Mouse (Mus musculus): Measurements from ENCODE around the gene Flad1.

Flad1 gene

DNA sequence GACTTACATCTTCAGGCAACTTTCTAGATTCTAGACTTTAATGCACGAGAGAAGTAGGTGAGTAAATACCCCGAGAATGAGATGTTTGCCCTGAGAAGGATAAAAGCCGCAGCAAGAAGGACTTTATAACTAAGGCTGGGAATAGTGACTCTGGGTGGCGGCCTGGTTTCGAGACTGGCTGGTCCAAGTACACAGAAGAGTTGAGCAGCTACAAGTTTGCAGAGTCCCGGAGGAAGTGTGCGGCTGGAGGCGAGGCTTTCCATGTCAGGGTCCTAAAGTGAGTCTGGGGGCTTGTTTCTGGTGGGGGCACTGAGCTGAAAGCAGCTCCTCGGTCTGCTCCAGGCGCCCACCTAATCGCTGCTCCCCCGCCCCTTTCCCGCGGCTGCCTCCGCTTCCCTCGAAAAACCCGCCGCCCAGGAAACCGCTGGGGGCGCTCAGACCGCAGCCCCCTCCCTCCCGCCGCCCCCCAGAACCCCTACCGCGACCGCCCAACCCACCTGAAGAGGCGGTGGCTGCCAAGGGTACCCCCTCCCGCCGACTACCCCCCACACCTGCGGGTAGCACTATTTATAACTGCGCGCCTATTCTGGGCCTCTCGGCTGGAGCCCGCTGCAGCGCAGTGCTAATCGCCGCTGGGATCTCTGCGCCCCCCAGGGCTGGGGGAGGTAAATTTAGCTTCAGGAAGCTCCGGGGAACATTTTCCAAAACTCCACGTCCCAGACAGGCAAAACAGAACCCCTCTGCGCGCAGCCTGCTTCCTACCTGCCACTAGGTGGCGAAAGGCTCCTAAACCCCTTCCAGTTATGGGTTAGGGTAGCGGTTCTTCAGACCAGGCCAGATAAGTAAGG lies 15.6 kb downstream of the Flad1 start:
- peak; percentile 79 for DNase-seq (ENCODE audit: low read depth, low spot score)

DNA sequence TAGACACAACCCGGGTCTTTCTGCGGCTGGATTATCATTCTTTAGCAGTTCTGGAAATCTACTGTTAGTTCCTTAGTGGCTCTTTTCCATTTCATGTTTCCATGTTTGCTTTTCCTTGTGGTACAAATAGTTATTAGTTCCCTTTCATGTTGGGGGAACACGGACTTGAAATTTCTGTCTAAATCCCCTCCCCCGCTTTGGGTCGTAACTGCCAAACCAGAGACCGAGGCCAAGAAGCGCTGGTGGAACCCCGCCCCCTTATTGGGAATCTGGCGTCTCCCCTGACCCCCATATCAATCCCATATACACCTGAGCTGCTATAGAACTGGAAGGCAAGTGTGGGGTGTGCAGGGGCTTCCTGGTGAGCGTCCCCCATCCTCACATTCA lies 16.3 kb downstream of the Flad1 start:
- peak; percentile 27 for DNase-seq (ENCODE audit: low read depth, low spot score)

DNA sequence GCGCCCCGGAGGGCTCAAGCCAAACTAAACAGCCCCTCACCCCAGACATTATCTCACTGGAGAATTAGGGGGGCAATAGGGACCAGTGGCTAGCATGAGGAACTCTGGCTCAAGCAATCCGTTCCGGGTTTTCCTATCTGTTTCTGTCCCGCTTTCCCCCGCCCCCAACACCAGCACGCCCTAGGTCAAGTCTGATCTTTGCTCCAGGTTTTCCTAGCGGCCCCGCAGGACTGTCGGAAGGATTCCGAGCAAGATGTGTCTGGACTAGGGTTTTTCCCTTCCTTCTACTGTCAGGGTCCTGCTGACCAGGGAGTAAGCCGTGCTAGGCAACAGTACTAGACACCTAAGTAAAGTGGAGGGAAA lies 16.8 kb downstream of the Flad1 start:
- peak; percentile 48 for DNase-seq (ENCODE audit: low read depth, low spot score)

DNA sequence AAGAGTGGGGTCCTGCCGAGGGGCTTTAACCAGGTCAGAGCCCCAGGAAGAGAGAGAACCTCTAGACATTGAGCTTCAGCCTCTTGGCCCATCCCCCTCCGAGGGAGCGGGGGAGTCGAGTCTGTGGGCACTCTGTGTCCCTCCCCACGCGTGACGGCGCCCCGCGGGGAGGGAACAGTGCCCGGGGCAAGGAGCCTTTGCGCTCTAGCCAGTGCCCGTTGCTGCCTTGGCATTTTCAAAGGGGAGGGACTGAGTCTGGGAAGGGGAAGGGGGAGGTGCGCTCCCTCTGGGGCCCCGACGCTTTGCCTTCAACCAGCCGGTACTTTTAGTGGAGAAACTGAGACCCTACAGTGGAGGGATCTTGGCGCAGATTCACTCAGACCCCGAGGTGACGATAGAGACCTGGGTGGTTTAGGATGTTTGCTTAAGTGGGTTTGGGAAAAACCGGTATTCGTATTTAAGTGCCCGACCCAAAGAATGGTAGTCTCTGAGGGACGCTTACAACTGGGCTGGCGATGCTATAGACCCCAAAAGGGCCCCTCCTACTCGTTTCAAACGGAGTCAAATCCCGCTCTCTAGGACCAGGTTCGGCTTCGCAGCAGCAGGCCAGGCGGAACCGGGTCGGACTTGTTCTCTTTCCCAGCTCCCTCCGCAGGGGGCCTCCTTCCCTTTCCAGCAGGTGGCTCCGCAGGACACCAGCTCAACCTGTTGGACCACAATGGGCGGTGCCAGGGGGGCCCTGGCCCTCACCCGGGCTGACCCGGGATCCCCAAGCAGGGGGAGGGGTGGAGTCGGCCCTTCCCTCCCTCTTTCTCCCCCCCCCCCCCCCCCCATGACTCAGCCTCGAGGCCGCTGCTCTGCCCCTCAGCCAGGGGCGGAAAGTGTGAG lies 17.4 kb downstream of the Flad1 start, which contains the start of gene Zbtb7b:
Gene Zbtb7b, minus strand, starts transcription at position 771 of the 888 bp plus-strand sequence.
- peak; percentile 75 for DNase-seq (ENCODE audit: low read depth, low spot score)

DNA sequence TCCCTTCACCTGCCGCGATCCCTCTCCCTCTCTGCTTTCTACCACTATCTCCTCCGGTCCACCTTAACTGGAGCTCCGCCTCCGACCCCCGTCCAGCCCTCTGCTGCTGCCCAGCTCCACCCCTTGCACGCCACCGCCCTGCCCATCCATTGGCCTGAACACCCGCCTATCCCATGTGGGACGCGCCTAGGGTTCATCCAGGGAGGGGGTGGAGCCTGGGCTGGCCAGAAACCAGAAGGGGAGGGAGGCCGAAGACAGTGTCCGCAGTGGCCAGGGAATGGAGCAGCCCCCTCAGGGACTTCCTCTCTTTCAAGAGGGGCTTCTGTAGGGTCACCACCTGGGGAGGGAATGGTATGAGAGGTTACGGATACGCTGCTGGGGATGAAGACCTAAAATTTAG lies 18.1 kb downstream of the Flad1 start:
- DNase-seq (ENCODE audit: low read depth, low spot score) = peak; percentile 95

DNA sequence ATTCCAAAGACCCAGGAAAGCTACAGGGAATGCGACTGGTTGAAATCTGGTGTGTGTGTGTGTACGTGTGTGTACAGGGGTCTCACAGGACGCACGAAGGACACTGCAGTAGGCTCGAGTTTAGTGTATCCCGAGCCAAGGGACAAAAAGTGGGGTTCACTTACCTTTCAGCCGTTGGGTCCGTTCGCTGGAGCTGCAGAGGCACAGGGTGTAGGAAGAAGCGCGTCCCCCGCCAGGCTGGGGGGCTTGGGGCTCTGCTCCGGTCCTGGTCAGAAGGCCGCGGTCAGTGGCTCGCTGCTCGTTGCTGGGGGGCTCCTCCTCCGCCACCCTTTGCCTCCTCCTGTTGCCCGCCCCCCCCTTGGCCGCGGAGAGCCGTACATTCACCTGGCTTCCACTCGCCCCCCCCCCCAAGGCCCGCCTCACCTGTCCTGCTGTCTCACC lies 18.8 kb downstream of the Flad1 start:
- DNase-seq (ENCODE audit: low read depth, low spot score) = peak; percentile 55

DNA sequence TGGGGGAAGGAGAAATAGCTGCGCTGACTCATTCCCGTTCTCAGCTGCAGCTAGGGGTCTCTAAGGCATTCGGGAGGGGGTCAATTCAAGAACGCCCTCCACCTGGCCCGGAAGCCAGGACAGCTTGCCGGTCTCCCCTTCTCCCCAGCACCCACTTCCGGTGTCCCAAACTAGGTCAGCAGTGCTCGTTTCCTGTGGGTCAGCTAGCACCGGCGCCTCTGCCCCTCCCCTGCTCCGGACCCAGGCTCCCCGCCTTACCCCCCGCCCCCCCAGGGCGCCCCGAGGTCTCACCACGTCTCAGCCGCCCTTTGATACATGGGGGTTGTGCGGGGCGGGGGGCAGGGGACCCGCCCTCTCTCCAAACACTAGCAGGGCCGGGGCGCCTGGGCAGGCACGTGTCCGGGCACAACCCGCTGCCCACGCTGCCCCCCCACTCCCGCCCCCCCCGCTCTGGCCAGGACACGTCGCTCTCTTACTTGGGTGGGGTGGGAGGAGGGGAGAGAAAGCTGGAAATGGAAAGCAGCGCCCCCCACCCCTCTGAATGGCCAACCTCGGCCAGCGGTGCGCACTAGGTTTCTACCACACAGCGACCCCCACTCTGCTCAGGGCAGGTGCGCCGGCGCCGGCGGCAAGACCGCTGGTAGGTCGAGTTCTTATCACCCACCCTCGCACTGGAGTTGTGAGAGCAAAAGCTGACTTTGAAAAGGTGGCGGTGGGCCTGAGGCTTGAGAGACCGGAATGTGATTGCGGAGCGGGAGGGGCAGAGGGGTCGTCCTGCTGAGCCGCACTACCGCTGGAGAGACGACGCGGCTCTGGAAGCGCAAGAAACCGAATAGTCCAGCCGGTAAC lies 19.8 kb downstream of the Flad1 start:
- peak; percentile 48 for DNase-seq (ENCODE audit: low read depth, low spot score)

DNA sequence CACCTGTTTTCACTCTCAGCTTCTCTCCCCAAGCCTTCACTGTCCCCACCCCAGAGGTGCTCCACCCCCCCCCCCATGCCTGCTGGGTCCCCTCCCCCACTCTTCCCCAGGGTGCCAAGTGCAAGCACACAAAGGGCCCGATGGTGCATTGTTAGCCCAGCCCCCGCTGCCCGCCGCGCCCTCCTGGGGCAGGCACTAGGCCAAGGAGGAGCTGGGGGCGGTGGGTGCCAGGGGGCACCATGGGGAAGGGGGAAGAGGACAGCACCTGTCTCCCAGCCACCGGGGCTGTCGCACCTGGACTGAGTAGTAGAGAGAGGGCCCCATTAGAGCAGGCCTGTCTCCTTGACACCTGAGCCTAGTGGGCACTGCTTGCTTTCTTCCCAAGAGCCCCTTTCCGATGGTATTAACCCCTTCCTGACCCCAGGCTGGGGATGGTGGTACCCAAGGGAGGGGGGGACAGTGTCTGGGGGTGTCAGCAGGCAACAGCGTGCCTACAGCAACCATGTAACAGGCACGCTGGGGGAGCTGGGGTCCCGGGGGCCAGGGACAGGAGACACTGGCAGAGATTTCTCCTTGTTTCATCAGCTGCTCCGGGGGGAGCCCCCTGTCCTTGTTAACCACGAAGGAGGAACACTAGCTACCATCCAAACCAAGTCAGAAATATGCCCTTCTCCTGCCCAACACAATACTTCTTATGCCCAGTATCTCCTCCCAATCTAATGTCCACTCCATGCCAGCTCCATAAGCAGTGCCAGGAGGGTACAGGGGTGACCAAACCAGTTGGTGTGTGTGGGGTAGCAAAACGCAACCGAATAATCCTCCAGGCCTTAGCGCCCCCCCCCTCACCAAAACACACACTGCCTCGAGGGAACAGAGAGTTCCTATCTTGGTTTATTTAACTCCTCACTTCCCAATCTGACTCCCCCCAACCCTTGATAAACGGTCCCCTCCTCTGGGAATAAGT lies 20.7 kb downstream of the Flad1 start:
- peak; percentile 64 for DNase-seq (ENCODE audit: low read depth, low spot score)

DNA sequence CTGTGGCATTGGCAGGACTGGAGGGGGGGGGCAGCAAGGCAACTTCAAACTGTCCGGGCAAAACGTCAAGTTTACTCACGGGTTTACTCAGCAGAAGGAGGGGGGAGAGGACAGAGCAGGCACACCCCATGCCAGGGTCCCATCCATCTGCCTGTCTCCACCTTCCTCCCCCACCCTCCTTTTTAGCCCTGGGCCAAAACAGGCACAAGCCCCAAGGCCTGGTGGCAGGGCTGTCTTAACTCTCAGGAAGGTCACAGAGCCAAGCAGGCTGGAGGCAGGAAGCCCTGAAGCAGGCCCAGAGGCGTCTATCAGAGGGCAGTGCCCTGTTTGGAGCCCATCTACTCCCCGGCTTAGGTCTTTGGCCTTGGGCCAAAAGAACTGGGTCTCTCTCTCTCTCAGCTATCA lies 21.6 kb downstream of the Flad1 start:
- DNase-seq (ENCODE audit: low read depth, low spot score) = peak; percentile 55

DNA sequence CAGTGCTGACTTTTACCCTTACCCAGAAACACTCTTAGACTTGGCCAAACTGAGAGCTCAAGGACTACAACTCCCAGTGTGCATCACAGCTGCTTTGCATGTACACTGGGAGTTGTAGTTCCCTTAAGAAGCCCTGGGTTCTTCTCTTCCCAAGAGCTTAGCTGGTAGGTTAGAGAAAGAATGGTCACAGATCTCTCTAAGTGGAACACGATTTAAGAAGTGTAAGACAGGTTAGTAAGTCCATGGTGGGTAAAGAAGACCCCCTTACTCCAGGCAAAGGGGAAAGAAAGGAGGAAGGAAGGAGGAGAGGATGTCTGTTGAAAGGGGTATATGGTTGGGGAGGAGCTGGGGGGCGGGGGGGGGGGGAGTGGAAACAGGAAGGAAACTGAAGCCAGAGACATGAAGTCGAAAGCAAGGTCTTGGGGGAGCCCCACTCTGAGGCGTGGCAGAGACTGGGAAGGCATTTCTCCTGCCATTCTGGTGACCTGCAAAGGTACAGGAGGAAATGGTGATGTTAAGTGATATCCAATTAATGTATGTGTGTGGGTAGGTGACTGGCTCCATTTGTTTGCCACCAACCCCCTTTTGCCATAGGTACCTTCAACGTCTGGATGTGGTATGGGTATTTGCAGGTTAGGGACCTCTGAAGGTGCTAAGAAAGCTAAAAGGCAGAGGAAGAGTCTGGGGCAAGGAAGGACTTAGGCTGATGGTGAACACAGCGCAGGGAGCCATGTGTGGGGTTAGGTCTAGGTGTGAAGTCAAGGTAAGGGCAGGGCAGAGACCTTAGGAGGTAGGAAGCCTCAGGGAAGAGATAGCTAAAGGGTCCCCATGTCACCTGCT lies 22.5 kb downstream of the Flad1 start:
- DNase-seq (ENCODE audit: low read depth, low spot score) = peak; percentile 83

DNA sequence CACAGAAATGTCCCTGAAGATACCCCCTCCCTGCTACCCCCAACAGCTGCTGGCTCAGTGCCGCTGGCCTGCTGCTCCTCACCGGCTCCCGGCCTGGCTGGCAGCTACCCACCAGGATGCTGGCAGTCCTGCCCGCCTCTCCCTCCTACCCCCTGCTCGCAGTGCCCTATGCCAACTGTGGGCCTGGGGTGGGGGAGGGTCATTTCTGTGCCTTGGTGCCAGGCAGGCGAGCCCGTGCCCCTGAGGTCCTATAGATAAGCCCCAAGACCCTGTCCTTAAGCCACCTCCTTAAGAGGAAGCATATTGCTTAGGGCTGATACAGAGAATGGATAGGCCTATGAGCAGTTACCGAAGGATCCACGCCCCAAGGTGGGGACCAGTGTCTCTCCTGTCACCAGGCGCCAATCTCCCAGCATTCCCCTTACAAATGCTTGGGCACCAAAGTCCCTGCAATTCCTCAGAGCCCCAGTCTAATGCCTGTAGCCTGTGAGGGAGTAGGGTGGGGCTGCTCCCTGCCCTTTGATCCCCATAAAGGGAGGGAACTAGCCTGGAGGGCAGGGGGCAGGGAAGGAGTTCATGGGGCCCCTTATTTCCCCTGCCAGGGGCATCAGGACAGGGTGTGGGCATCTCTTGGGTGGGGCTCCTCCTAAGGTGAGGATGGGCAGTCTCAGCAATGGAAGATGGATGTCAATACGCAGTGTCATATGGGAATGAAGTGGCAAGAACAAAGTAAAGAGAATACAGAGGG lies 23.4 kb downstream of the Flad1 start:
- peak; percentile 38 for DNase-seq (ENCODE audit: low read depth, low spot score)

DNA sequence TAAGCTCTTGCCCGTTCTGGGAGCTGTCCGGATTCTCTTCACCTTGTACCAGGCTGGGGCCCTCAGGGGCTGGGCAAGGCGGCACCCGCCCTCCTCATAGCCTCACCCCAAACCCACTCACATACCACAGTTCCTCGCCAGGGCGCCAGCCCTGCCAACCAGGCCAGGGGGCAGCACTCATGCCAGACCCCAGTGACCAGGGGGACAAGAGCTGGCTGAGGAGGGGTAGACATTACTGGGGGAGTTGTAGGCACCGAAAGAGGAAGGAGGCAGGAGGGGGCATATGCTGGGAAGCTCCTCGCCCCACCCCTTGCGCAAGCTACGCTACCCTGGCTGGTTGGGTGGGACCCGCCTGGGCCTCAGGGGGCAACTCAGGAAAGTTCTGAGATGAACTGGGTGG lies 24.0 kb downstream of the Flad1 start:
- DNase-seq (ENCODE audit: low read depth, low spot score) = peak; percentile 38

DNA sequence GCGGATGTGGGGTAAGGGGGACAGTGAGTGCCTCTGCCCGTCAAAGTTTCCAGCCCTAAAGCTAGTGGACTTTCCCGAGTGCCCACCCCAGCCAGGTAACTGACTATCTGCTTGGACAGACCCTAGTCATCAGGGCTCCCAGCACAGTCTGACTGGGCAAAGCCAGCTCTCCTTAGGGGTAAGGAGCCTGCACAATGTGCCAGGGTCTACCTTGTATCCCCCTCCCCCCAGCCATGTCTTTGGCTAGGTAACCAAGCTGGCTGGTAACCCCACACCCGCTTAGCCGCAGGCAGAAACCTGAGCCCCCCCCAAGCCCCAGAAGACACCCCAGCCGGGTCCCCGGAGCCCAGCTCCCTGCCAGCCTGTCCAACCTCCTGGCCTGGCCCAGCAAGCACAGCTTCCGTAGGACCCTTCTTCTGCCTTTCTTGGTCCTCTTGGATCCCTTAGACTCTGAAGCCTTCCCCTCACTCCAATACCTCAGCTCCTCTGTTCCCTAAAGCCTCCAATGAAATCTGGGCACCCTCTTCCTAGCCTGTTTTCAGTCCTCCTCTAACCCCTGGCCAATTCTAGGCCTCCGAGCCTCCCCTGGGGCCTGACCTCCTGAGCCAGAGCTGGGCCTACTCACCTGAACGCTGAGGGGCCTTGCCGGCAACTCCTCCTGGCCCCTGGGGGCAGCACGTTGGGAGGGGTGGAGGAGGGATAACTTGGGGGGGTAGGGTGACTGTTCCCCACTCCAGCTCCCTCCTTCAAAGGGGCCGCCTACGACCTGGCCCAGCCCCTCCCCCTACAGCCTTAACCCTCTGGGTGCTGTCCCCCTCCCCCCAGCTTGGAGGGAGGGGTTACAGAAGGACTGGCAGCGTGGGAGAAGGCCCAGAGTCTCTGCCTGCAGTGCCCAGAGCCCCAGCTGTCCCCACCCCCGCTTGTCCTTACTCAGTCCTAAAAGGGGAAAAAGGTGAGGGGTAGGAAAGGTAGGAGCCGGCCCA lies 24.9 kb downstream of the Flad1 start:
- DNase-seq (ENCODE audit: low read depth, low spot score) = peak; percentile 79

DNA sequence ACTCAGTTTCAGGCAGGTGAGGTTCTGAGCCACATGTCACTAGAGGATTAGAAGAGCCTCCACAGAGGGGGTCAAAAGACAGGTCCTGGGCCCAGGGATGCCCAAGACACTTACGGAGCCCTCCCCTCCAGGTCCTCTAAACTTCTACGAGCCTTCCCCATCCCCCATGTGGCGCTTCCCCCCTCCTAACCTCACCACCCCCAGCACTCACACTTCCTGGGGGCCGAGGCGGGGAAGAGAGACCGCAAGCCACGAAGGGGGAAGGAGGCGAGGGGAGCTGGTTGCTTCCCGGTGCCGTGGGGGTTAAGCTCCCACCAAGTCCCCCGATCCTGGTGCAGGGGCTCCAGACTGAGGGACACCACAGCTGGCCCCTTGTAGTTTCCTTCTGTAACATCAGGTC lies 26.2 kb downstream of the Flad1 start:
- DNase-seq (ENCODE audit: low read depth, low spot score) = peak; percentile 58

DNA sequence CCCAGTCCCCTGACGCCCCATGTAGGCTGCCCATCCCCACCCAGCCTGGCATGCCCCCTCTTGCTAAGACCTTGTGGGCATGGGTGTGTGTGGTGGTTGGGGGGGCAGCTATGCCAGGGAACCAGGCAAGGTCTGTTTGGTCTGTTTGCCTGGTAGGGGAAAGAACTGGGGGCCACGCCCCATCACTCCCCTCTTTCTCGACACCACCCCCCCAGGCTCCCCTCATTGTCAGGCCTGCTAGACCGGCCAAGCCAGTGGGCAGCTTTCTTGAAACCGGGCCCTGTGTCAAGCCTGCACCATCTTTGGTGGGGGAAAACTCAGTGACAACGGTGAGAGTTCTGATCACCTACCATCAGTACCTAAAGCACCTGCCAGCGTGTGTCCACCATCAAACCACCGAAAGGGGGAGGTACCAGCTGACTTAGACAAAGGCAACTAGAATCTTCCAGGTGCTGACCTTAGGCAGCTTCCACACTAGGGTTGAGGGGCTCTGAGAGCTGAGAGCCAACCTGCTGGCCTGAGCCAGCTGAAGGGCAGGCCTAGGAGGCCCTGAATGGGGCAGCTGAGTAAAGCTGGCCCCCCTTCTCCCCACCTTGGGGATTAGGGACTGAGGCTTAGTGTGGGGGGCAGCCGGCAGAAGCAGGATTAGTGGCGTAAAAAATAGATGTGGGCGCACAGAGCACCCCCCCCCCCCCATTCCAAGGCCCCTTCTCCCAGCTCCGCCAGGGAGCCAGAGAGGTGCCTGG lies 27.2 kb downstream of the Flad1 start:
- peak; percentile 29 for DNase-seq (ENCODE audit: low read depth, low spot score)

DNA sequence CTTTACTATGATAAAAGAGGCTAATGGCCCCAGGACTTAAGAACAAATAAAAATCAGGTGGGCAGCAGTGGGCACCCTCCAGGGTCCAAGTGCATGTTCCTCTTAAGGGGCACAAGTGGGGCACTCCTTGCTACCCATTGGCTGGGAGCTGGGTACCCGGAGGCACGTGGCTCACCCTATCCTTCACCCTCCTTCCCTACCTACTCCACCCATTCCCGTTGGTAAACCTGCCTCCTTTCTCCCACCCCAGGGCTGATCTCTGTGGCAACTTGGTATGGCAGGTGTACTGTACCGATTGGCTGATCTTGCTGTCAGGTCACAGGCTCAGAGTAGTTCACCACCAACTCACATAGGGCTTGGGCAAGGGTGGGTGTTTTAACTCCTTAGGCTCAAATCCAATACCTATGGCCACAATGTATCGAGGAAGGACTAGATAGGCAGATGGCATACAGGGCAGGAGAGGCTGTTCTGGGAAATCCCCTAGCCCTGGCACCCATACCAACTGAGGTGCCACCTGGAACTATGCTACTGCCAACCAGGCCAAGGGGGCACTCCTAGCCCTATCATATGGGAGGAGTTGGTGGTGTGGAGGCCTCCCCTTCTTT lies 27.9 kb downstream of the Flad1 start:
- peak; percentile 44 for DNase-seq (ENCODE audit: low read depth, low spot score)

All from CD4-positive, CD25-positive, alpha-beta regulatory T cell, adult 2 months (primary cell).